ENCODE assay signal across 11 mouse cellular contexts in genomic region chr2:6884796-6885711, GRCm38 (mm10).
DNase-seq lines count a peak whose midpoint lies in the region; ATAC-seq and TF ChIP-seq lines count a peak whose summit lies in the region.
"Had no signal": no experiment of that assay in that cellular context is flagged by ENCODE, and none has a peak within 500 bp of the region (broad histone marks: within the 10 kb centered on the region; RNA-seq: fewer than 3 reads in every experiment).

No protein-coding gene starts in this region.

- peak; percentile 91 for DNase-seq in brain, embryonic 14.5 days (ENCODE audit: low read depth)
- peak; percentile 82 for DNase-seq in embryo, embryonic 10 days (ENCODE audit: low spot score)
- DNase-seq in thymus, postnatal 0 days (ENCODE audit: low spot score) = no peak
- DNase-seq in layer of hippocampus, postnatal 10 days (ENCODE audit: low spot score in 2 of 2) = no peak
- DNase-seq: gastrocnemius, postnatal 10 days; heart, postnatal 36 days; kidney, postnatal 4 days had no signal

- H3K4me2 ChIP-seq in forebrain, embryonic 16.5 days (ENCODE audit: low read length) = peak overlapping the region; percentile 50
- H3K4me2 ChIP-seq in midbrain, embryonic 15.5 days = peak overlapping the region; percentile 47
- H3K4me2 ChIP-seq in intestine, embryonic 15.5 days (replicated peaks) = no peak overlapping the region

- ATAC-seq in forebrain, embryonic 16.5 days = peak; percentile 72
- ATAC-seq in midbrain, embryonic 15.5 days (replicated peaks) = peak; percentile 82
- ATAC-seq in intestine, embryonic 15.5 days = no peak

- H3K4me3 ChIP-seq in forebrain, embryonic 16.5 days (replicated peaks; ENCODE audit: low read length) = peak overlapping the region; percentile 71
- peak overlapping the region; percentile 67 for H3K4me3 ChIP-seq in midbrain, embryonic 15.5 days
- no peak overlapping the region for H3K4me3 ChIP-seq in intestine, embryonic 15.5 days (replicated peaks)
- H3K4me3 ChIP-seq: myocyte had no signal

- no peaks in the 10 kb centered on the region for H3K36me3 ChIP-seq in forebrain, embryonic 16.5 days (ENCODE audit: control insufficient read depth, insufficient read depth)
- no peaks in the 10 kb centered on the region for H3K36me3 ChIP-seq in midbrain, embryonic 15.5 days (replicated peaks)
- H3K36me3 ChIP-seq in intestine, embryonic 15.5 days = no peaks in the 10 kb centered on the region

- no peak; the same call in 1 of the 2 replicates for TF ChIP-seq POLR2A in brain, embryonic 14.5 days (IDR thresholded peaks at IDR 0.05; ENCODE audit: borderline replicate concordance, extremely low read depth, insufficient read depth, insufficient read length, poor library complexity, severe bottlenecking)

- peak overlapping the region; percentile 84 for H3K9ac ChIP-seq in forebrain, embryonic 16.5 days (replicated peaks; ENCODE audit: low read depth, low read length)
- H3K9ac ChIP-seq in midbrain, embryonic 15.5 days = peak overlapping the region; percentile 74
- no peak overlapping the region for H3K9ac ChIP-seq in intestine, embryonic 15.5 days

- no peaks in the 10 kb centered on the region for H3K9me3 ChIP-seq in forebrain, embryonic 16.5 days (ENCODE audit: control insufficient read depth, low read length)
- no peaks in the 10 kb centered on the region for H3K9me3 ChIP-seq in midbrain, embryonic 15.5 days
- H3K9me3 ChIP-seq in intestine, embryonic 15.5 days = no peaks in the 10 kb centered on the region

- peak overlapping the region; percentile 99 for H3K27ac ChIP-seq in forebrain, embryonic 16.5 days (ENCODE audit: low read length)
- H3K27ac ChIP-seq in midbrain, embryonic 15.5 days = peak overlapping the region; percentile 95
- H3K27ac ChIP-seq in intestine, embryonic 15.5 days = no peak overlapping the region

- 5% methylated on average over 8 of the region's 8 CpGs for WGBS in forebrain, embryonic 16.5 days
- 14% methylated on average over 8 of the region's 8 CpGs for WGBS in midbrain, embryonic 15.5 days
- 82% methylated on average over 8 of the region's 8 CpGs for WGBS in intestine, embryonic 15.5 days

- no peaks in the 10 kb centered on the region for H3K27me3 ChIP-seq in forebrain, embryonic 16.5 days (replicated peaks; ENCODE audit: control insufficient read depth, insufficient read depth, low read length)
- H3K27me3 ChIP-seq in midbrain, embryonic 15.5 days (replicated peaks) = no peaks in the 10 kb centered on the region
- no peaks in the 10 kb centered on the region for H3K27me3 ChIP-seq in intestine, embryonic 15.5 days (replicated peaks)

- peaks cover 15% of the 10 kb centered on the region for H3K4me1 ChIP-seq in forebrain, embryonic 16.5 days (replicated peaks; ENCODE audit: control insufficient read depth, insufficient read depth, low read length)
- peaks cover 21% of the 10 kb centered on the region for H3K4me1 ChIP-seq in midbrain, embryonic 15.5 days
- H3K4me1 ChIP-seq in intestine, embryonic 15.5 days (replicated peaks) = no peaks in the 10 kb centered on the region

- TF ChIP-seq CTCF in brain, embryonic 14.5 days (IDR thresholded peaks at IDR 0.05; ENCODE audit: borderline replicate concordance, extremely low read depth, insufficient read depth, insufficient read length) = no peak

Comparison
In these comparisons a context has a peak if more than half of its experiments do, and no peak if none do; other contexts are left out.
1. DNase-seq: peak in brain, embryonic 14.5 days (single experiment) and embryo, embryonic 10 days (single experiment); none in thymus, postnatal 0 days (single experiment) and layer of hippocampus, postnatal 10 days (0 of 2).